Mouse (Mus musculus) large intestine, adult 2 months (tissue): Measurements from ENCODE around the gene Ppp1r1a. TPM values are rescaled to one million over a fixed set of nuclear protein-coding genes. Genes with fewer than 3 reads are reported as not detected.

Experiments
- polyA plus RNA-seq: library from polyadenylated mRNA; depleted of rRNA; stranded (reverse); fragments of >200 nt; gene quantifications from 2 replicates; pipeline ENCODE4 v1.2.3, GENCODE M21; 2012; rRNA removed

Ppp1r1a gene
- polyA plus RNA-seq, 1 experiment: 3.3 TPM

Other genes starting within 250 kb of the Ppp1r1a start
- 0.12 TPM in 1 of 2 replicates, not detected in the other for gene Gpr84, start 227.4 kb downstream of the Ppp1r1a start, polyA plus RNA-seq
- gene Zfp385a, start 197.9 kb downstream of the Ppp1r1a start, polyA plus RNA-seq: 3.8 and 5.9 TPM in 2 replicates
- gene Itga5, start 171.2 kb downstream of the Ppp1r1a start, polyA plus RNA-seq: 20.5 and 27.0 TPM in 2 replicates
- gene Gtsf1, start 107.5 kb downstream of the Ppp1r1a start, polyA plus RNA-seq: 0.12 TPM in 1 of 2 replicates, not detected in the other
- not detected in 2 replicates for gene Gtsf2, start 89.5 kb downstream of the Ppp1r1a start, polyA plus RNA-seq
- gene Nckap1l, start 84.2 kb downstream of the Ppp1r1a start, polyA plus RNA-seq: 10.1 and 12.0 TPM in 2 replicates
- 8.2 and 8.7 TPM in 2 replicates for gene Pde1b, start 35.0 kb downstream of the Ppp1r1a start, polyA plus RNA-seq
- 1.2 and 4.9 TPM in 2 replicates for gene Glycam1, start 27.1 kb upstream of the Ppp1r1a start, polyA plus RNA-seq
- not detected in 2 replicates for gene Mucl1, start 217.5 kb upstream of the Ppp1r1a start, polyA plus RNA-seq